Mouse (Mus musculus) C2C12 (cell line): ENCODE results near the gene Sec61a2.

Source experiments
- CTCF ChIP-seq: IDR thresholded peaks from one replicate; pipeline ENCODE4 v1.5.1; 2011; ENCODE audit not compliant: control insufficient read depth, insufficient read depth, insufficient read length
- FOSL1 ChIP-seq: IDR thresholded peaks from one replicate; pipeline ENCODE4 v1.8.0; 2011; ENCODE audit warnings: mild to moderate bottlenecking, low read length; ENCODE audit not compliant: poor library complexity, insufficient read depth, severe bottlenecking
- MAX ChIP-seq: IDR thresholded peaks from one replicate; pipeline ENCODE4 v1.6.1; 2011; ENCODE audit warnings: mild to moderate bottlenecking, control low read depth
- MYOD1 ChIP-seq: IDR thresholded peaks from one replicate; pipeline ENCODE4 v1.6.1; 2011; ENCODE audit warnings: low read depth; ENCODE audit not compliant: control insufficient read depth, insufficient read length
- USF1 ChIP-seq: IDR thresholded peaks from one replicate; pipeline ENCODE4 v1.6.1; 2011; ENCODE audit warnings: low read depth, mild to moderate bottlenecking, control low read depth, moderate library complexity

DNA sequence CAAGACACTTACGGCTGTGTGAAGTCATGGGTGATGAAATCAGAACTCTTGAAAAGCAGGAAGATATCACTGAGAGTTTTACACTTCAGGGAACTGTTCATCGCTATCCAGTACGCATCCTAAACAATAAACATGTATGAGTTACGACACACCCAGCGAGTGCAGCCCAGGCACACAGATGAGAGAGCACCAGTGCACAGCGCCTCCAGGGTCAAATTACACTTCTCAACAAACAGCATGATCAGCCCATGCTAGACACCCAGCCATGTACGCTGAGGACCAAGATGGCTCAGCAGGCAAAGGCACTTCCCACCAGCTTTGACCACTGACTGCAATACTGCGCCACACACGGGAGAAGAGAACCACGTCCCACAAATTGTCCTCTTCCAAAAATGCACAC, 74.0 kb downstream of the Sec61a2 start:
- TF ChIP-seq FOSL1 (no peak), MAX (no peak), CTCF (no peak), USF1 (no peak), MYOD1 (no peak)
